Mouse (Mus musculus) liver, postnatal 0 days (tissue): Measurements from ENCODE around the gene Nek6. TPM values are rescaled to one million over a fixed set of nuclear protein-coding genes. Genes with fewer than 3 reads are reported as not detected.

Experiments used
- ATAC-seq: fragments of 200-750 bp; cut with Nextera tagmentation; 2 replicates; pipeline ENCODE4 v1.8.0; 2017; ENCODE audit warnings: mild to moderate bottlenecking, moderate library complexity
- DNase-seq: peaks from one replicate; pipeline ENCODE4 v3.0.0-alpha.2; 2016
- H3K27ac ChIP-seq: fragments of 300-500 bp; sonication (generic); 2 replicates; pipeline ENCODE4 v1.5.1; 2014; ENCODE audit warnings: antibody characterized with exemption, moderate library complexity, mild to moderate bottlenecking, low read depth
- H3K27me3 ChIP-seq: fragments of 300-500 bp; sonication (generic); 2 replicates; pipeline ENCODE4 v1.6.1; 2014; ENCODE audit warnings: low read length, control low read depth, mixed read lengths; ENCODE audit not compliant: insufficient read depth
- H3K36me3 ChIP-seq: fragments of 300-500 bp; sonication (generic); replicated peaks from 2 replicates; pipeline ENCODE4 v1.6.1; 2014; ENCODE audit warnings: mild to moderate bottlenecking, control low read depth, low read length, moderate library complexity, mixed read lengths; ENCODE audit not compliant: insufficient read depth
- H3K4me1 ChIP-seq: fragments of 300-500 bp; sonication (generic); 2 replicates; pipeline ENCODE4 v1.6.1; 2014; ENCODE audit warnings: antibody characterized with exemption, mild to moderate bottlenecking, control low read depth; ENCODE audit not compliant: insufficient read depth
- H3K4me2 ChIP-seq: fragments of 300-500 bp; sonication (generic); 2 replicates; pipeline ENCODE4 v1.6.1; 2014; ENCODE audit warnings: low read depth, mild to moderate bottlenecking, low read length, moderate library complexity, mixed read lengths
- H3K4me3 ChIP-seq: fragments of 300-500 bp; sonication (generic); 2 replicates; pipeline ENCODE4 v1.5.1; 2014; ENCODE audit warnings: low read depth, low read length
- H3K9ac ChIP-seq: fragments of 300-500 bp; sonication (generic); replicated peaks from 2 replicates; pipeline ENCODE4 v1.6.1; 2014; ENCODE audit warnings: mild to moderate bottlenecking, moderate library complexity
- H3K9me3 ChIP-seq: fragments of 300-500 bp; sonication (generic); 2 replicates; pipeline ENCODE4 v1.6.1; 2016; ENCODE audit warnings: mild to moderate bottlenecking, control low read depth, low read length, mixed read lengths
- CTCF ChIP-seq: sonication (generic); IDR thresholded peaks from 2 replicates; pipeline ENCODE4 v1.5.1; 2016; ENCODE audit warnings: antibody characterized with exemption, low read depth
- EP300 ChIP-seq: IDR thresholded peaks from 2 replicates; pipeline ENCODE4 v1.6.1; 2016; ENCODE audit warnings: antibody characterized with exemption, low read depth, mild to moderate bottlenecking
- WGBS: fragments of 180-500 bp; shearing (Covaris S2); extraction: QIAGEN DNeasy Blood & Tissue Kit; methylation state at CpG from one replicate; pipeline ENCODE4 v1.1.7; 2014; ENCODE audit not compliant: insufficient replicate concordance; 5-methylcytosine and 5-hydroxymethylcytosine counted together
- polyA plus RNA-seq: library from polyadenylated mRNA; unstranded; fragments of >200 nt; fragmentation: Nextera tagmentation; extraction: Ambion mirVana; gene quantifications from 2 replicates; pipeline ENCODE4 v1.2.1, GENCODE M21; 2015

Nek6 gene
- polyA plus RNA-seq, 1 experiment from 2014 or later, result 39.7 TPM

DNA sequence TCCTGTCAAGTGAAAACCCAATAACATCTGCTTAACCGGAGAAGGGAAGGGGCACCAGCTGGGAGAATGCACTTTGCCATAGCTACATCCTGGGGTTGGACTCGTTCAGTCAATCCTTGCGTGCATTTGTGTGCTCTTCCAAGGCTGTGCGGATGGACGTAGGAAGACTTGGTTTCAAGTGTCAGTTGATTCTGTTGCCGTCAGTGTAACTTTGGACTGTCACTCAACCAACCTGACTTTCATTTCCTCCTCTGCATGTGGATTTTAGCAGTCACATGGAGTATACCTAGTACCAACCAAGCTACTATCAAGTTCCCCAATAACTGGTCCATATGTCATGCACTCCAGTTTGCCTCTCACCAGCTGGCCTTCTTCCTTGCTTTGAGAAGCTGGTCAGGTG lies 33.5 kb downstream of the Nek6 start:
- no peak for TF ChIP-seq EP300
- Histone ChIP-seq H3K9me3 (no peaks in the 10 kb centered on the region), H3K36me3 (no peaks in the 10 kb centered on the region), H3K27ac (no peak overlapping the region), H3K9ac (no peak overlapping the region), H3K4me1 (peaks cover 44% of the 10 kb centered on the region), H3K4me2 (no peak overlapping the region), H3K4me3 (no peak overlapping the region), H3K27me3 (no peaks in the 10 kb centered on the region)
- DNase-seq (no peak), ATAC-seq (no peak)
- WGBS, result 55% methylated on average over 6 of the region's 6 CpGs

DNA sequence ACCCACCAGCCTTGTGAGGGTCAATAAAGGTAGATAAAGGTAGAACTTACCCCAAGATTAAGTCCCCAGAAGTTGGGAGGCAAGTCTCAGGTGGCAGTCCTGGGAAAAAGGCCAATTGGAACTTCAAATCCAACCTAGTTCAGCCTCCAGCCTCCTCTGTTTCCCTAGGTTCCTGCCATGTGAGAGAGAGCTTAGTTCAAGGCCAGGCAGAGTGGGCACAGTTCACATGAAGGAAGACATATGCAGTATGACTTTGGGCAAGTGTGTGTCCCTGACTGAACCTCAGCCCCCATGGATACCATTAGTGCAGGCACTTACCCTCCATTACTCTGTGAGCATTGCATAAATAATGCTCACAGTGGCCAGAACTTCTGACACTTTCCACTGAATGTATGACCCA lies 34.3 kb downstream of the Nek6 start:
- no peak overlapping the region for H3K4me2 ChIP-seq
- no peak for ATAC-seq
- no peaks in the 10 kb centered on the region for H3K9me3 ChIP-seq
- H3K27me3 ChIP-seq, result no peaks in the 10 kb centered on the region
- H3K27ac ChIP-seq, result no peak overlapping the region
- TF ChIP-seq CTCF (no peak), EP300 (no peak)
- no peak for DNase-seq
- peaks cover 40% of the 10 kb centered on the region for H3K4me1 ChIP-seq
- H3K9ac ChIP-seq, result no peak overlapping the region
- H3K36me3 ChIP-seq, result peaks cover 3% of the 10 kb centered on the region; the same call in 1 of the 2 replicates
- no peak overlapping the region for H3K4me3 ChIP-seq

DNA sequence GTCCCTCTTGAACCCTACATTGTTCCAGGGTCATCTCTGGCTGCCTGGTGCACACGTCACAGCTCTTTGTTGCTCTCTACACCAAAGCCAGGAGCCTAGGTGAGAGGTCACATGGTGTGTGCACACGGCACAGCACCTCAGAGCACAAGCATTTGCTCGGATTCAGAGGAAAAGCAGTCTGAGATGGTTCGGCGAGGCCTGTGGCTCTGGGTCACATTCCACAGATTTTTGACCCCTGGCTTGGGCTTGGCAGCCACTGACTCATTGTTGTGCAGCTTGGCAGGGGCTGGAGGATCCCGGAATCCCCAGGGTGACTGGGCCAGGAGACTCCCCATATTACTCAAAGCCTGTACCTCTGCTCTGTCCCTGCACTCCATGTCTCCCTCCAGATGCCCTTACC lies 34.8 kb downstream of the Nek6 start:
- H3K4me2 ChIP-seq, result no peak overlapping the region
- 64% methylated on average over 6 of the region's 6 CpGs for WGBS
- TF ChIP-seq CTCF (no peak), EP300 (no peak)
- DNase-seq (no peak), ATAC-seq (peak; percentile 61)
- H3K36me3 ChIP-seq, result peaks cover 7% of the 10 kb centered on the region; the same call in 1 of the 2 replicates
- no peak overlapping the region for H3K9ac ChIP-seq
- H3K27ac ChIP-seq, result no peak overlapping the region
- peaks cover 35% of the 10 kb centered on the region for H3K4me1 ChIP-seq
- no peaks in the 10 kb centered on the region for H3K27me3 ChIP-seq
- no peak overlapping the region for H3K4me3 ChIP-seq
- no peaks in the 10 kb centered on the region for H3K9me3 ChIP-seq

DNA sequence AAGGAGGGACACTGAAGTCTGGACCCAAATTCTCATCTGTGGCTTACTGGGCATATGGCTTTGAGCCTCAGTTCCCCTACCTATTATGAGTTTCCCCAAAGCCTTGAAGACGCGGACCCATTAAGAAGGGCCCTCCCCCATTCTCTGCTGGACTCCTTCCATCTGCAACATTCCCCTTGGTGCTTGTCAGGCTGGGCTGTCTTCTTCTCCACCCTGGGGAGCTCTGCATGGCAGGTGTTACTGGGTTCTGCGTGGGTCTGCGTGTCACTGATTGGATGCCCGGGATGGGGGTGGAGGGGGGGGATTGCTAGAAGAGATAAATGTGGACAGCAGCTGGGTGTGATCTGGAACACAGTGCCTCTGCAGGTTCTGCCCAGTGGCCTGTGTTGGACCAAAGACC lies 35.3 kb downstream of the Nek6 start:
- DNase-seq, result no peak
- no peak for ATAC-seq
- Histone ChIP-seq H3K36me3 (peaks cover 12% of the 10 kb centered on the region), H3K9me3 (no peaks in the 10 kb centered on the region), H3K27ac (no peak overlapping the region), H3K4me2 (no peak overlapping the region), H3K9ac (no peak overlapping the region), H3K4me3 (no peak overlapping the region), H3K4me1 (peaks cover 32% of the 10 kb centered on the region), H3K27me3 (no peaks in the 10 kb centered on the region)
- WGBS, result 87% methylated on average over 5 of the region's 5 CpGs
- TF ChIP-seq EP300 (no peak), CTCF (no peak)

GRCm38 (mm10) chr2:38547793-38548517 lies 36.5 kb downstream of the Nek6 start:
- WGBS, result 81% methylated on average over 11 of the region's 11 CpGs
- no peak for TF ChIP-seq CTCF
- TF ChIP-seq EP300, result no peak
- Histone ChIP-seq H3K4me2 (no peak overlapping the region), H3K27me3 (no peaks in the 10 kb centered on the region), H3K9ac (no peak overlapping the region), H3K9me3 (no peaks in the 10 kb centered on the region), H3K36me3 (peaks cover 13% of the 10 kb centered on the region), H3K27ac (no peak overlapping the region), H3K4me3 (no peak overlapping the region), H3K4me1 (peaks cover 26% of the 10 kb centered on the region)
- no peak for ATAC-seq
- no peak for DNase-seq

- Histone ChIP-seq H3K4me1 (no peaks in the 10 kb centered on the region; the same call in 1 of the 2 replicates), H3K9ac (no peak overlapping the region), H3K36me3 (peaks cover 13% of the 10 kb centered on the region), H3K9me3 (no peaks in the 10 kb centered on the region), H3K4me2 (no peak overlapping the region), H3K27ac (no peak overlapping the region), H3K27me3 (no peaks in the 10 kb centered on the region), H3K4me3 (no peak overlapping the region)
- DNase-seq (no peak), ATAC-seq (no peak)
- WGBS, result 90% methylated on average over 15 of the region's 15 CpGs
- TF ChIP-seq EP300 (no peak), CTCF (no peak)
Observed at GRCm38 (mm10) chr2:38552004-38552443, 40.6 kb downstream of the Nek6 start.
